Mouse (Mus musculus) intestine, embryonic 14.5 days (tissue): ENCODE results near the gene Car9. TPM values are rescaled to one million over a fixed set of nuclear protein-coding genes. Genes with fewer than 3 reads are reported as not detected.

Experiments
- ATAC-seq: fragments of 200-750 bp; cut with Nextera tagmentation; replicated peaks from 2 replicates; pipeline ENCODE4 v1.8.0; 2017; ENCODE audit warnings: low read depth, moderate number of reproducible peaks, moderate TSS enrichment, moderate library complexity; ENCODE audit not compliant: low FRiP score, low TSS enrichment
- DNase-seq: peaks from one replicate; pipeline ENCODE4 v3.0.0-alpha.2; 2018; ENCODE audit warnings: low spot score
- H3K27ac ChIP-seq: fragments of 300-500 bp; sonication (generic); 2 replicates; pipeline ENCODE4 v1.5.1; 2014; ENCODE audit warnings: low read depth, mild to moderate bottlenecking, control low read depth
- H3K27me3 ChIP-seq: fragments of 300-500 bp; sonication (generic); replicated peaks from 2 replicates; pipeline ENCODE4 v1.6.1; 2014; ENCODE audit warnings: low read length, control low read depth; ENCODE audit not compliant: control insufficient read depth, insufficient read depth
- H3K36me3 ChIP-seq: fragments of 300-500 bp; sonication (generic); 2 replicates; pipeline ENCODE4 v1.6.1; 2014; ENCODE audit warnings: low read length, control low read depth; ENCODE audit not compliant: control insufficient read depth, insufficient read depth
- H3K4me1 ChIP-seq: fragments of 300-500 bp; sonication (generic); replicated peaks from 2 replicates; pipeline ENCODE4 v1.6.1; 2014; ENCODE audit warnings: low read length, control low read depth, mixed read lengths; ENCODE audit not compliant: control insufficient read depth, insufficient read depth
- H3K4me2 ChIP-seq: fragments of 300-500 bp; sonication (generic); 2 replicates; pipeline ENCODE4 v1.6.1; 2014; ENCODE audit warnings: low read length
- H3K4me3 ChIP-seq: fragments of 300-500 bp; sonication (generic); 2 replicates; pipeline ENCODE4 v1.5.1; 2014; ENCODE audit warnings: low read depth, low read length, control low read depth, mixed read lengths
- H3K9ac ChIP-seq: fragments of 300-500 bp; sonication (generic); 2 replicates; pipeline ENCODE4 v1.6.1; 2014; ENCODE audit warnings: mild to moderate bottlenecking, low read length
- H3K9me3 ChIP-seq: fragments of 300-500 bp; sonication (generic); 2 replicates; pipeline ENCODE4 v1.6.1; 2016; ENCODE audit warnings: low read length, control low read depth; ENCODE audit not compliant: control insufficient read depth
- WGBS: fragments of 180-500 bp; shearing (Covaris S2); extraction: QIAGEN DNeasy Blood & Tissue Kit; methylation state at CpG from one replicate; pipeline ENCODE4 v1.1.7; 2014; 5-methylcytosine and 5-hydroxymethylcytosine counted together
- polyA plus RNA-seq: library from polyadenylated mRNA; unstranded; fragments of >200 nt; fragmentation: Nextera tagmentation; extraction: Ambion mirVana; gene quantifications from 2 replicates; pipeline ENCODE4 v1.2.1, GENCODE M21; 2014

Car9 gene
- polyA plus RNA-seq, 1 experiment from 2014 or later, result 9.4 TPM

DNA sequence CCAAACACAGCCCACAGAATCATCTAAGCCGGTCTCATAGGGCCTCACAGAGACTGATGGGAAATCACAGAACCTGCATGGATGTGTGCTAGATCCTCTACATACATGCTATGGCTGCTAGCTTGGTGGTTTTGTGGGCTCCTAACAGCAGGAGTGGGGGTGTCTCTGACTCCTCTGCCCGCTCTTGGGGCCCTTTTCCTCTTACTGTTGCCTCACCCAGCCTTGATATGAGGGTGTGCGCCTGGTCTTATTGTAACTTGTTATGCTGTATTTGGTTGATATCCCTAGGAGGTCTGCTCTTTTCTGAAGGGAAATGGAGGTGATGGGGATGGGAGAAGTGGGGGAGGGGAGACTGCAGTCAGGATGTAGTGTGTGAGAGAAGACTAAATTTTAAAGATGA is 17.2 kb upstream of the Car9 start:
- H3K4me2 ChIP-seq, result no peak overlapping the region
- H3K27me3 ChIP-seq, result no peaks in the 10 kb centered on the region
- H3K4me1 ChIP-seq, result peaks cover 6% of the 10 kb centered on the region; the same call in 1 of the 2 replicates
- H3K9ac ChIP-seq, result no peak overlapping the region
- no peaks in the 10 kb centered on the region for H3K36me3 ChIP-seq
- ATAC-seq (no peak), DNase-seq (no peak)
- no peaks in the 10 kb centered on the region for H3K9me3 ChIP-seq
- 89% methylated on average over 3 of the region's 3 CpGs for WGBS
- no peak overlapping the region for H3K4me3 ChIP-seq
- no peak overlapping the region for H3K27ac ChIP-seq

DNA sequence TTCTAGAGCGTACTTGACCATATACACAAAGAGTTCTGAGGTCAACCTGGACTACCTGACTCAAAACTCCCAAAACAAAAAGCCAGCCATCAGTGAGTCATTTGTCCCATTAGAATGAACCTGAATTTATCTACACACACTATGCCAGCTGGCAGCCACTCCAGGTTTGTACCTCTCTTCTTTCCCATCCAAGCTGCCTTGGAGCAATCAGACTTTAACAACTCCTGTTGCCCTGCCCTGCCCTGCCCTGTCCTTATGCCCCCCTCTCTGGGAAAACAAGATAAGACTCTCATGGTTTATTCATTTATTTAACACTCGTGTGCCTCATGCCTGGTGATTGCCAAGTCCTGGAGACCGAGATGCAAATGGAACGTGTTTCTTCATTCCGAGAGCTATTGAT is 16.0 kb upstream of the Car9 start:
- Histone ChIP-seq H3K27ac (no peak overlapping the region), H3K4me1 (peaks cover 11% of the 10 kb centered on the region; the same call in 1 of the 2 replicates), H3K27me3 (no peaks in the 10 kb centered on the region), H3K4me3 (no peak overlapping the region), H3K4me2 (no peak overlapping the region), H3K36me3 (peaks cover under 1% of the 10 kb centered on the region; the same call in 1 of the 2 replicates), H3K9ac (no peak overlapping the region), H3K9me3 (no peaks in the 10 kb centered on the region)
- 83% methylated on average over 5 of the region's 5 CpGs for WGBS
- DNase-seq, result no peak
- no peak for ATAC-seq

DNA sequence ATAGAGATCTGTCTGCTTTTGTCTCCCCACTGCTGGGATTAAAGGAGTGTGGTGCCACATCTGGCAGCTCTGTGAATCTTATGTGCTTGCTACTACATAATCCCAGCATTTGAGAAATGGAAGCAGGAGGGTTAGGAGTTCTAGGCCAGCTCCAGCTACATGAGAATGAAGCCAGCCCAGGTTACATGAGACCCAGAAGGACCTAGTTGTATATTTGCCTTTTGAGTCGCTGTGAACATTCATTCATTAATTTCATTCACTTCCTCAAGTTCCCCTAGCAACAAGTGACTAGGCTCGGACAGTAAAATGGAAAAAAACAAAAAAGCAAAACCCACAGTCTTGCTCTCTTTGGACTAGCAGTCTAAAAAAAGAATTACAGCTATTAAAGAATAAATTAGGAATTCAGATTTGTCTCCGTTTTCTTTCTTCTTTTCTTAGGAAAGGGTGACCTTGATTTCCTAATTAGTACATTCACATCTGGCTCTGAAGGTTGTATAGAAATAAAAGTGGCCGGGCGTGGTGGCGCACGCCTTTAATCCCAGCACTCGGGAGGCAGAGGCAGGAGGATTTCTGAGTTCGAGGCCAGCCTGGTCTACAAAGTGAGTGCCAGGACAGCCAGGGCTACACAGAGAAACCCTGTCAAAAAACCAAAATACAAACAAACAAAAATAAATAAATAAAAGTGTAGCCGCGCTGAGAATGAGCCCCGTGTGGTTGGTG is 14.5 kb upstream of the Car9 start:
- Histone ChIP-seq H3K9me3 (no peaks in the 10 kb centered on the region), H3K4me2 (peak overlapping the region; percentile 36), H3K4me1 (peaks cover 12% of the 10 kb centered on the region), H3K4me3 (peak overlapping the region; percentile 65), H3K9ac (no peak overlapping the region), H3K27me3 (no peaks in the 10 kb centered on the region), H3K27ac (peak overlapping the region; percentile 87), H3K36me3 (peaks cover 15% of the 10 kb centered on the region)
- DNase-seq (no peak), ATAC-seq (no peak)
- WGBS, result 40% methylated on average over 12 of the region's 12 CpGs

DNA sequence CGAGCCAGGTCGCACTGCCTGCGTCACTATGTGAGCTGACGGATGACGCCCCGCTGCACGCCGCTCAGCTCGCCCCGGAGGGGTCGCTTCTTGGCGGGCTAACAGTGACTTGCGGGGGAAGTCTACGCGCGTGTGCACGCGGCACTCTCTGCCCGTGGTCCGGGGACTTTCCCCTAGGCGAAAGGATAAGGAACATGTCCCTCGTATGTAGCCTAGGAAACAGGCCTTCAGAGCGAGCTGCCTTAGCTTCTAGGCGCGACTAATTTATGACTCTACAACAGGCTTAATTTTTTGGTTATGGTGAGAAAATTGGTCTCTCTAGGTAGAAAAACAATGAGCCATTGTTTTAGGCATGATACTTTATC is 14.0 kb upstream of the Car9 start, which contains the start of gene Ccdc107:
Gene Ccdc107, plus strand, starts transcription at position 80 of the 365 bp plus-strand sequence.
- 3% methylated on average over 25 of the region's 25 CpGs for WGBS
- Histone ChIP-seq H3K9ac (peak within 1 kb of the TSS; percentile 62), H3K4me2 (peak within 1 kb of the TSS; percentile 61), H3K4me3 (peak within 1 kb of the TSS; percentile 65), H3K9me3 (no peaks in the 10 kb centered on the region), H3K27ac (peak within 1 kb of the TSS; percentile 87), H3K27me3 (no peaks in the 10 kb centered on the region), H3K4me1 (peaks cover 16% of the 10 kb centered on the region), H3K36me3 (peaks cover 18% of the 10 kb centered on the region)
- DNase-seq, result peak; percentile 89
- peak; percentile 97 for ATAC-seq

DNA sequence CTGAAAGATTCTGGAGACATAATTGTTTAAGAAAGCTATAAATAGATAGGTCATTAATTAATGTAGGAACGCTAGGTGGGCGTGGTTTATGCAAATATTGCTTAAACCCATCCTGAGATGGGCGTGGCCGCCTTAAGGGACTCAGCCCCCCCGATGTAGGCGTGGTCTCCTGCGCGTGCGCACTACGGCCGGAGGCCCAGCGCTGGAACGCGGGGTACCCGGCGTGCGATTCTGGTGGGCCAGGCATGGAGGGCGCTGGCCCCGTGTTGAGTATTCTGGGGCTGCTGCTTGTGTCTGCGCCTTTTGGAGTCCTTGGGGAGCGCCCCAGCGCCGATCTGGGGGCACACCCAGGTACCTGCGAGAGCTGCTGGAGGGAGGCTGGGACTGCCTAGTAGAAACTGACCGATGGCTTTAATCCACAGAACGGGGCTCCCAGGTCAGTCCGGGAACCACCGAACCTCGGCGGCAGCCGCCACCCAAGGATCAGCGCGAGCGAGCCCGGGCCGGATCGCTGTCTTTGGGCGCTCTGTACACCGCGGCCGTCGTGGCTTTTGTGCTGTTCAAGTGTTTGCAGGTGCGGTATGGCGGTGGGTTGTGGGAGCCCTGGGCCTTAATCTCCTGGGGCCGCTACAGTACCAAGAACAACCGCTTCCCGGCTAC is 13.4 kb upstream of the Car9 start:
- ATAC-seq (peak; percentile 87), DNase-seq (peak; percentile 99)
- Histone ChIP-seq H3K27me3 (no peaks in the 10 kb centered on the region), H3K9me3 (no peaks in the 10 kb centered on the region), H3K9ac (peak overlapping the region; percentile 62), H3K4me2 (peak overlapping the region; percentile 61), H3K36me3 (peaks cover 18% of the 10 kb centered on the region), H3K27ac (peak overlapping the region; percentile 87), H3K4me1 (peaks cover 21% of the 10 kb centered on the region), H3K4me3 (peak overlapping the region; percentile 65)
- under 1% methylated on average over 47 of the region's 47 CpGs for WGBS

DNA sequence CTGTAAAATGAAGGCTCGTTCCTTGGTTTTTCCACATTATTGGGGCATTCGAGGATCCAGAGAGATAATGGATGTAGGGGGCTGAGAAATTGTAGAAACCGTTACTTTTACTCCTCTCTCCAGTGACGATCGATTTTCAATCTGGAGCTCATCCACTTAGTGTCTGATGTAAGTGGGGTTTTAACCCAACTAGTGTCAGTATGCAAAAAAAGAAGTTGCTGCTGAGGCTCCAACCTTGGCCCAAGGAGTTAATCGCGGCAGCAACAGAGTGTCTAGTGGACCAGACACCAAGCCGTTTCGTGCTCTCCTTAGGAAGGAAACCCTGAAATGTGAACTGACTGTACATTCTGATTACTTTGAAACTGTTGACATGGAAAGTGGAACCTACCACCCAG is 12.9 kb upstream of the Car9 start:
- 2% methylated on average over 9 of the region's 9 CpGs for WGBS
- ATAC-seq (no peak), DNase-seq (peak; percentile 65)
- Histone ChIP-seq H3K27ac (peak overlapping the region; percentile 87), H3K4me2 (peak overlapping the region; percentile 61), H3K4me1 (peaks cover 26% of the 10 kb centered on the region), H3K27me3 (no peaks in the 10 kb centered on the region), H3K9me3 (no peaks in the 10 kb centered on the region), H3K4me3 (peak overlapping the region; percentile 65), H3K36me3 (peaks cover 18% of the 10 kb centered on the region), H3K9ac (peak overlapping the region; percentile 62)

DNA sequence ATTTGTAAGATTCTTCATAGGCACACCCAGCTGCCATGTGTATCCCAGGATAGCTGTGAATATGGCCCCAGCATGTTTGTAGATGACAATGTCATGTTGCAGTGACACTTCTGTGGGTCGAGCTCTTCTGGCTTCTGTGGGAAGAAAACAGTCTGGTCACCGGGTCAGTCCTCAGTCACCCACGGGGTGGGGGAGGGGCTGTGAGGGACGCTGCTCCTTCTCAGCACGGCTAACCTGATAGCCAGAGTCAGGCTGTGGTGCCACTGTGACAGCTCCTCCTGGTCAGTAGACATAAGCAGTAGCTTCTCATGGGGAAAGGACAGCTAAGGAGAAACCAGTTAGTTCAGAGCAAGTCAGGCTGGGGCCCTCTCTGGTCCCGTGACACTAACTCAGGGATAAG is 10.2 kb upstream of the Car9 start:
- WGBS, result 72% methylated on average over 6 of the region's 6 CpGs
- Histone ChIP-seq H3K4me2 (no peak overlapping the region), H3K27me3 (no peaks in the 10 kb centered on the region), H3K4me3 (no peak overlapping the region), H3K9ac (no peak overlapping the region), H3K36me3 (peaks cover 18% of the 10 kb centered on the region), H3K27ac (no peak overlapping the region), H3K4me1 (peaks cover 26% of the 10 kb centered on the region), H3K9me3 (no peaks in the 10 kb centered on the region)
- ATAC-seq (no peak), DNase-seq (no peak)

DNA sequence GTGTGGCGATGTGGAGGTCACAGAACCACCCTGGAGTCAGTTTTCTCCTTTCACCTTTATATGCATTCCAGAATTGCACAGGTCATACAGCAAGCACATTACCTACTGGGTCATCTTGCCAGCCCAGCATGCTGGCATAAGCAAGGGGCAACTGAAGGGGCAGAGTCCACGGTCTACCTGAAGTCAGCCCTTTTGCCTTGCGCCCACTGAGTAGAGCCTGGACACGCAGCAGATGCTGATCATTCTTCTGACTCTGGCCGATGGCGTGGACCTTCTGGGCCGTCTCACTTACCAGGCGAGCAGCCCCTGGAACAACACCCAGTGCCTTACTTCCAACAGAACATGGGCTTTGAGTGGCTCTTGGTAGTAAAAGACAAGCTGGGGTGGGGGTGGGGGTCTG is 9.4 kb upstream of the Car9 start:
- Histone ChIP-seq H3K27ac (no peak overlapping the region), H3K9me3 (no peaks in the 10 kb centered on the region), H3K4me3 (no peak overlapping the region), H3K4me1 (peaks cover 26% of the 10 kb centered on the region), H3K27me3 (no peaks in the 10 kb centered on the region), H3K9ac (no peak overlapping the region), H3K4me2 (peak overlapping the region; percentile 72; the same call in 1 of the 2 replicates), H3K36me3 (peaks cover 18% of the 10 kb centered on the region)
- WGBS, result 95% methylated on average over 8 of the region's 8 CpGs
- ATAC-seq (no peak), DNase-seq (no peak)
